Mouse (Mus musculus) embryonic facial prominence, embryonic 13.5 days (tissue): ENCODE measurements around the gene Hells. TPM values are rescaled to one million over a fixed set of nuclear protein-coding genes. Genes with fewer than 3 reads are reported as not detected.

Experiments
- ATAC-seq: fragments of 200-750 bp; cut with Nextera tagmentation; 2 replicates; pipeline ENCODE4 v1.8.0; 2017; ENCODE audit warnings: low read depth; ENCODE audit not compliant: insufficient number of reproducible peaks, insufficient read depth, low FRiP score, low TSS enrichment
- H3K27ac ChIP-seq: fragments of 300-500 bp; sonication (generic); 2 replicates; pipeline ENCODE4 v1.5.1; 2015; ENCODE audit warnings: moderate library complexity, mild to moderate bottlenecking, inconsistent platforms
- H3K27me3 ChIP-seq: fragments of 300-500 bp; sonication (generic); 2 replicates; pipeline ENCODE4 v1.6.1; 2015; ENCODE audit warnings: mild to moderate bottlenecking, inconsistent platforms
- H3K36me3 ChIP-seq: fragments of 300-500 bp; sonication (generic); 2 replicates; pipeline ENCODE4 v1.6.1; 2015; ENCODE audit warnings: mild to moderate bottlenecking, inconsistent platforms
- H3K4me1 ChIP-seq: fragments of 300-500 bp; sonication (generic); 2 replicates; pipeline ENCODE4 v1.6.1; 2015; ENCODE audit warnings: inconsistent platforms
- H3K4me2 ChIP-seq: fragments of 300-500 bp; sonication (generic); 2 replicates; pipeline ENCODE4 v1.6.1; 2015; ENCODE audit warnings: moderate library complexity, mild to moderate bottlenecking, inconsistent platforms
- H3K4me3 ChIP-seq: fragments of 300-500 bp; sonication (generic); 2 replicates; pipeline ENCODE4 v1.5.1; 2015; ENCODE audit warnings: mild to moderate bottlenecking, inconsistent platforms
- H3K9ac ChIP-seq: fragments of 300-500 bp; sonication (generic); 2 replicates; pipeline ENCODE4 v1.6.1; 2015; ENCODE audit warnings: mild to moderate bottlenecking, inconsistent platforms
- H3K9me3 ChIP-seq: fragments of 300-500 bp; sonication (generic); 2 replicates; pipeline ENCODE4 v1.6.1; 2016; ENCODE audit warnings: inconsistent platforms
- WGBS: fragments of 180-500 bp; shearing (Covaris S2); methylation state at CpG from one replicate; pipeline ENCODE4 v1.1.7; 2015; ENCODE audit warnings: mixed read lengths; 5-methylcytosine and 5-hydroxymethylcytosine counted together
- polyA plus RNA-seq: library from polyadenylated mRNA; unstranded; fragments of >200 nt; fragmentation: Nextera tagmentation; extraction: Ambion mirVana; gene quantifications from 2 replicates; pipeline ENCODE4 v1.2.1, GENCODE M21; 2015

Hells gene
- polyA plus RNA-seq, 1 experiment from 2014 or later: 54.2 TPM

- no peaks in the 10 kb centered on the region for H3K27me3 ChIP-seq
- 89% methylated on average over 2 of the region's 2 CpGs for WGBS
- H3K4me2 ChIP-seq: no peak overlapping the region
- no peak overlapping the region for H3K4me3 ChIP-seq
- H3K9me3 ChIP-seq: no peaks in the 10 kb centered on the region
- H3K36me3 ChIP-seq: peaks cover 45% of the 10 kb centered on the region
- H3K27ac ChIP-seq: no peak overlapping the region
- no peak overlapping the region for H3K9ac ChIP-seq
- ATAC-seq: no peak
- H3K4me1 ChIP-seq: no peaks in the 10 kb centered on the region
Observed at GRCm38 (mm10) chr19:38944590-38945307, 14.0 kb downstream of the Hells start.

GRCm38 (mm10) chr19:38970741-38971140 lies 40.0 kb downstream of the Hells start:
- H3K9ac ChIP-seq: no peak overlapping the region
- H3K36me3 ChIP-seq: peaks cover 21% of the 10 kb centered on the region
- 87% methylated on average over 6 of the region's 6 CpGs for WGBS
- no peaks in the 10 kb centered on the region for H3K4me1 ChIP-seq
- H3K27me3 ChIP-seq: no peaks in the 10 kb centered on the region
- no peak overlapping the region for H3K27ac ChIP-seq
- H3K9me3 ChIP-seq: no peaks in the 10 kb centered on the region
- no peak for ATAC-seq
- no peak overlapping the region for H3K4me2 ChIP-seq
- H3K4me3 ChIP-seq: no peak overlapping the region

GRCm38 (mm10) chr19:38972581-38972980 lies 41.9 kb downstream of the Hells start:
- Histone ChIP-seq H3K4me1 (no peaks in the 10 kb centered on the region), H3K9me3 (no peaks in the 10 kb centered on the region), H3K27ac (no peak overlapping the region), H3K27me3 (no peaks in the 10 kb centered on the region), H3K4me2 (no peak overlapping the region), H3K4me3 (no peak overlapping the region), H3K9ac (no peak overlapping the region), H3K36me3 (peaks cover 11% of the 10 kb centered on the region)
- 0 out of 2 replicates have a peak, but pooled peaks have one; percentile 32 for ATAC-seq
- 82% methylated on average over 5 of the region's 5 CpGs for WGBS

GRCm38 (mm10) chr19:38973666-38974065 lies 43.0 kb downstream of the Hells start:
- ATAC-seq: no peak
- Histone ChIP-seq H3K4me2 (no peak overlapping the region), H3K4me3 (no peak overlapping the region), H3K4me1 (no peaks in the 10 kb centered on the region), H3K9me3 (no peaks in the 10 kb centered on the region), H3K9ac (no peak overlapping the region), H3K36me3 (peaks cover 11% of the 10 kb centered on the region), H3K27me3 (no peaks in the 10 kb centered on the region), H3K27ac (no peak overlapping the region)
- WGBS: 63% methylated on average over 7 of the region's 7 CpGs

- no peak overlapping the region for H3K9ac ChIP-seq
- H3K9me3 ChIP-seq: no peaks in the 10 kb centered on the region
- no peak for ATAC-seq
- H3K27me3 ChIP-seq: no peaks in the 10 kb centered on the region
- no peaks in the 10 kb centered on the region for H3K4me1 ChIP-seq
- H3K36me3 ChIP-seq: no peaks in the 10 kb centered on the region; the same call in 1 of the 2 replicates
- no peak overlapping the region for H3K4me2 ChIP-seq
- H3K4me3 ChIP-seq: no peak overlapping the region
- H3K27ac ChIP-seq: no peak overlapping the region
Observed at GRCm38 (mm10) chr19:38976269-38976668, 45.6 kb downstream of the Hells start.

GRCm38 (mm10) chr19:38981966-38982365 lies 51.3 kb downstream of the Hells start:
- Histone ChIP-seq H3K4me1 (no peaks in the 10 kb centered on the region), H3K4me2 (no peak overlapping the region), H3K9ac (no peak overlapping the region), H3K9me3 (no peaks in the 10 kb centered on the region), H3K36me3 (no peaks in the 10 kb centered on the region), H3K27me3 (no peaks in the 10 kb centered on the region), H3K27ac (no peak overlapping the region), H3K4me3 (no peak overlapping the region)
- WGBS: 0% methylated on average over 1 of the region's 1 CpGs
- no peak for ATAC-seq

GRCm38 (mm10) chr19:38998248-38998647 lies 67.5 kb downstream of the Hells start:
- no peak for ATAC-seq
- Histone ChIP-seq H3K27me3 (no peaks in the 10 kb centered on the region), H3K4me1 (no peaks in the 10 kb centered on the region), H3K27ac (no peak overlapping the region), H3K9me3 (peaks cover 4% of the 10 kb centered on the region), H3K4me2 (no peak overlapping the region), H3K4me3 (no peak overlapping the region), H3K36me3 (no peaks in the 10 kb centered on the region), H3K9ac (no peak overlapping the region)
- WGBS: 83% methylated on average over 4 of the region's 4 CpGs

- ATAC-seq: no peak
- H3K36me3 ChIP-seq: no peaks in the 10 kb centered on the region
- WGBS: 94% methylated on average over 1 of the region's 1 CpGs
Observed at GRCm38 (mm10) chr19:38998676-38999075, 68.0 kb downstream of the Hells start.

GRCm38 (mm10) chr19:39005132-39005531 lies 74.4 kb downstream of the Hells start:
- Histone ChIP-seq H3K9me3 (no peaks in the 10 kb centered on the region), H3K9ac (no peak overlapping the region), H3K4me2 (no peak overlapping the region), H3K4me1 (no peaks in the 10 kb centered on the region), H3K27ac (no peak overlapping the region), H3K27me3 (no peaks in the 10 kb centered on the region), H3K36me3 (no peaks in the 10 kb centered on the region), H3K4me3 (no peak overlapping the region)
- 93% methylated on average over 1 of the region's 1 CpGs for WGBS
- no peak for ATAC-seq

More at GRCm38 (mm10) chr19:38998676-38999075, 68.0 kb downstream of the Hells start:
- Histone ChIP-seq H3K4me2 (no peak overlapping the region), H3K9ac (no peak overlapping the region), H3K9me3 (peaks cover under 1% of the 10 kb centered on the region; the same call in 1 of the 2 replicates), H3K27me3 (no peaks in the 10 kb centered on the region), H3K27ac (no peak overlapping the region), H3K4me1 (no peaks in the 10 kb centered on the region), H3K4me3 (no peak overlapping the region)

GRCm38 (mm10) chr19:39006715-39007114 lies 76.0 kb downstream of the Hells start, which contains the start of gene Cyp2c55:
Cyp2c55 (plus strand) TSS chr19:39007019.
- no peak within 1 kb of the TSS for H3K4me3 ChIP-seq
- no peaks in the 10 kb centered on the region for H3K27me3 ChIP-seq
- H3K9ac ChIP-seq: no peak within 1 kb of the TSS
- ATAC-seq: no peak
- H3K27ac ChIP-seq: no peak within 1 kb of the TSS
- H3K4me2 ChIP-seq: no peak within 1 kb of the TSS
- H3K4me1 ChIP-seq: no peaks in the 10 kb centered on the region
- no peaks in the 10 kb centered on the region for H3K36me3 ChIP-seq
- no peaks in the 10 kb centered on the region for H3K9me3 ChIP-seq
